Mouse (Mus musculus) lung, postnatal 0 days (tissue): ENCODE results near the gene Grhl3. TPM values are rescaled to one million over a fixed set of nuclear protein-coding genes. Genes with fewer than 3 reads are reported as not detected.

Experiments
- ATAC-seq: fragments of 200-750 bp; cut with Nextera tagmentation; 2 replicates; pipeline ENCODE4 v1.8.0; 2017; ENCODE audit warnings: moderate library complexity
- DNase-seq: peaks from one replicate; pipeline ENCODE4 v3.0.0-alpha.2; 2016; ENCODE audit warnings: low spot score
- H3K27ac ChIP-seq: fragments of 300-500 bp; sonication (generic); 2 replicates; pipeline ENCODE4 v1.5.1; 2014; ENCODE audit warnings: antibody characterized with exemption, mild to moderate bottlenecking, low read length, mixed read lengths
- H3K27me3 ChIP-seq: fragments of 300-500 bp; sonication (generic); replicated peaks from 2 replicates; pipeline ENCODE4 v1.6.1; 2014; ENCODE audit warnings: low read length, mixed read lengths; ENCODE audit not compliant: insufficient read depth
- H3K36me3 ChIP-seq: fragments of 300-500 bp; sonication (generic); 2 replicates; pipeline ENCODE4 v1.6.1; 2014; ENCODE audit warnings: low read length, mixed read lengths; ENCODE audit not compliant: insufficient read depth
- H3K4me1 ChIP-seq: fragments of 300-500 bp; sonication (generic); 2 replicates; pipeline ENCODE4 v1.6.1; 2014; ENCODE audit warnings: antibody characterized with exemption, low read depth, low read length, mixed read lengths; ENCODE audit not compliant: insufficient read depth
- H3K4me2 ChIP-seq: fragments of 300-500 bp; sonication (generic); replicated peaks from 2 replicates; pipeline ENCODE4 v1.6.1; 2014; ENCODE audit warnings: low read depth, mild to moderate bottlenecking, low read length, moderate library complexity, mixed read lengths
- H3K4me3 ChIP-seq: fragments of 300-500 bp; sonication (generic); 2 replicates; pipeline ENCODE4 v1.5.1; 2014; ENCODE audit warnings: low read depth, low read length
- H3K9ac ChIP-seq: fragments of 300-500 bp; sonication (generic); replicated peaks from 2 replicates; pipeline ENCODE4 v1.6.1; 2014; ENCODE audit warnings: low read depth, mild to moderate bottlenecking
- H3K9me3 ChIP-seq: fragments of 300-500 bp; sonication (generic); 2 replicates; pipeline ENCODE4 v1.6.1; 2016; ENCODE audit warnings: low read length, mixed read lengths
- CTCF ChIP-seq: IDR thresholded peaks from 2 replicates; pipeline ENCODE4 v1.5.1; 2016; ENCODE audit warnings: antibody characterized with exemption, mild to moderate bottlenecking
- EP300 ChIP-seq: IDR thresholded peaks from 2 replicates; pipeline ENCODE4 v1.6.1; 2016; ENCODE audit warnings: antibody characterized with exemption, mild to moderate bottlenecking, control low read depth
- WGBS: fragments of 180-500 bp; shearing (Covaris S2); extraction: QIAGEN DNeasy Blood & Tissue Kit; methylation state at CpG from one replicate; pipeline ENCODE4 v1.1.7; 2014; 5-methylcytosine and 5-hydroxymethylcytosine counted together
- polyA plus RNA-seq: library from polyadenylated mRNA; unstranded; fragments of >200 nt; fragmentation: Nextera tagmentation; extraction: Ambion mirVana; gene quantifications from 2 replicates; pipeline ENCODE4 v1.2.1, GENCODE M21; 2015

Grhl3 gene
- polyA plus RNA-seq, 1 experiment from 2014 or later: 1.5 TPM

DNA sequence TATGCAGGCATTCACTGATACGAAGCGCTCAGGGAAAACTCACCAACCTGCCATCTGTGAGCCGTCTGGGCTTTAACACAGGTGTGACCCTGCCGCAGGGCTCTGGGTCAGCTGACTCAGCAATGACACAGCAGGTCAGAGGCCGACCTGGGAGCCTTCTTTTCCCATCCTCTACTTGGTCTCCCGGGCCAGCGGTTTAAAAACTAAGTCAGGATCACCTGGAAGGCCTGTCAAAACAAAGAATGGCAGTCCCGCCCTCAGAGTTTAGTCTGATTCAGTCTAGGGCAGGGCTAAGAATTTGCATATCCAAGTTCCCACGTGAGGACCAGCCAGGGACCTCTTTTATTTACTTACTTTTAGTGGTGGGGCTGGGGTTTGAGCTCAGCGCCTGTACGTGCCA lies 4.2 kb downstream of the Grhl3 start:
- 6% methylated on average over 11 of the region's 11 CpGs for WGBS
- Histone ChIP-seq H3K36me3 (no peaks in the 10 kb centered on the region), H3K9me3 (no peaks in the 10 kb centered on the region), H3K27ac (no peak overlapping the region), H3K9ac (no peak overlapping the region), H3K4me1 (peaks cover 22% of the 10 kb centered on the region), H3K27me3 (peaks cover 23% of the 10 kb centered on the region; the same call in 1 of the 2 replicates), H3K4me3 (no peak overlapping the region), H3K4me2 (peak overlapping the region; percentile 50; the same call in 1 of the 2 replicates)
- TF ChIP-seq CTCF: no peak
- TF ChIP-seq EP300: no peak
- ATAC-seq (no peak), DNase-seq (peak; percentile 52)

DNA sequence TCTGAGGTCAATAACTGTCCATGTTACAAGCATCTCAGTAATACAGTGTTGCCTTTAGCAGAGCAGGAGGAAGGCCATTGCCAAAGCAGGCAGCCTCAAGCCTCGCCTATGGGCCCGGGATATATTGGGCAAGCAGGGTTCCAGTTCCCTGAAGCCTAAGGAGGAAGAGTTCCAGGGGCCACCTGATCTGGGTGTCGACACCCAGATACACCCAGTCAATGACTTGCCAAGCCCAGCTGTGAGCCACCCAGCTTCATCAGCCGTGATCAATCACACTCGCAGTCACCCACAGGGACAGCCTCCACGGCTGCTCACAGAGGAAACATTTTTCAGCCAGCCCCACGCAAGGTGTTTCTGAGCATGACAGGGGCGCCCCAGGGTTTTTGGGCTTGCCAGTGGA lies 5.9 kb downstream of the Grhl3 start:
- no peaks in the 10 kb centered on the region for H3K36me3 ChIP-seq
- H3K4me2 ChIP-seq: no peak overlapping the region
- no peak overlapping the region for H3K9ac ChIP-seq
- no peak overlapping the region for H3K4me3 ChIP-seq
- DNase-seq (no peak), ATAC-seq (no peak)
- TF ChIP-seq EP300 (no peak), CTCF (no peak)
- peaks cover 15% of the 10 kb centered on the region for H3K4me1 ChIP-seq
- no peak overlapping the region for H3K27ac ChIP-seq
- 64% methylated on average over 8 of the region's 8 CpGs for WGBS
- H3K9me3 ChIP-seq: no peaks in the 10 kb centered on the region
- 0 out of 2 replicates have a peak, but pooled peaks cover 16% of the 10 kb centered on the region for H3K27me3 ChIP-seq

DNA sequence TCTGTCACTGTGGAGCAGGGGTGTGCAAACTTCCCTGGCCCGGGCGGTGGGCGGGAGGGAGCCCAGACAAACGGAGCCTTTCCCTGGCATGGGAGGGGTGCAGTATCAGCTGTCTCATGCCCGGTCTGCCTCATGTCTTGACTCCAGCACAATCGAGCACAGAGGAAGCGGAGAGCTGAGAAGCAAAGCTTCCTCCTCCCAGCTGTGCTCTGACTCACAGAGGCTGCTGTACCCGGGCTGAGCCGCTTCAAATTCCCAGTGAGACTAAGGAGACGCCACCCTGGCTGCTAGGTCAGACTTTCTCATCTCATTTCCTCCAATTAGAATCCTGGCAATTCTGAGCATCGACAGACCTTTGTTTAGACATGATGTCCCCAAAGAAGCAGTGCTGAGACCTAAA lies 6.4 kb downstream of the Grhl3 start:
- Histone ChIP-seq H3K4me2 (no peak overlapping the region), H3K9me3 (no peaks in the 10 kb centered on the region), H3K36me3 (no peaks in the 10 kb centered on the region), H3K4me1 (peaks cover 15% of the 10 kb centered on the region), H3K4me3 (no peak overlapping the region), H3K27ac (no peak overlapping the region), H3K27me3 (0 out of 2 replicates have a peak, but pooled peaks cover 12% of the 10 kb centered on the region), H3K9ac (no peak overlapping the region)
- WGBS: 39% methylated on average over 11 of the region's 11 CpGs
- TF ChIP-seq EP300: no peak
- no peak for TF ChIP-seq CTCF
- no peak for ATAC-seq
- no peak for DNase-seq

DNA sequence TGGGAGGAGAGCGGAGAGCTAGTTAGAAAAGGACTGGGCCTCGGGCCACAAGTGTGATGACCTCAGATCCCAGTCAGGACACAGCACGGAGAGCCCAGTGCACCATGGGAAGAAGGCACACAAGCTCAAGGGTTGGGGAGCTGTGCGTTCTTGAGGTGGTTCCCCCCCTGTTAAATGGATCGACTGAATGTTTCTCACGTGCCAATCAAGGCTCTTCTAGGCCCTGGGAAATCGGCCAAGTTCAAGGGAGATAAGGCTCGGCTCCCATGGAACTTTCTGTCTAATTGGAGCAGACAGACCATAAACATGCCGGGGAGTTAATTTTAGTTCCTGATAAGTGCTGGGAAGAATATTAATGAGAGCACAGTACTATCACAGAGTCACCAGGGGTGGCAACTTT lies 8.0 kb downstream of the Grhl3 start:
- 16% methylated on average over 9 of the region's 9 CpGs for WGBS
- Histone ChIP-seq H3K4me2 (no peak overlapping the region), H3K27me3 (0 out of 2 replicates have a peak, but pooled peaks cover 4% of the 10 kb centered on the region), H3K9ac (no peak overlapping the region), H3K27ac (no peak overlapping the region), H3K4me3 (no peak overlapping the region), H3K36me3 (no peaks in the 10 kb centered on the region), H3K9me3 (no peaks in the 10 kb centered on the region), H3K4me1 (peaks cover 8% of the 10 kb centered on the region)
- TF ChIP-seq CTCF (no peak), EP300 (no peak)
- DNase-seq (peak; percentile 72), ATAC-seq (peak; percentile 65)

DNA sequence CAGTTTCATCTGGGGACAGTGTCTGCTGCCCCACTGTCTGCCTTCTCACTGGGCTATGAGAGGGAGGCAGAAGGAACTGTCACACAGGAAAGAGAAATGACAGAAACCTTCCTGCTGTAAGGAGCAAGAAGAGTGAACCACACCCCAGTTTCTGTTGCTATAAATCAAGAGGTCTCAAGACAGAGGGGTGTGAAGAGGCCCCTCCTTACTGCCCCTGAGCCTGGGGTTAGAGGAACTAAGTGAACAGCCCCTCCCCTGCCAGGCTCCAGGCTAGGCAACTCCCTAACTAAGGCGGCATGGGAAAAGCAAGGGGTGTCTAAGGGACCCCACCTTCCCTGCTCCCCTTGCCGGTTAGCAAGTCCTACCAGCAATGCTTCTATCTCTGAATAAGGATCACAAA lies 9.6 kb downstream of the Grhl3 start:
- Histone ChIP-seq H3K9me3 (no peaks in the 10 kb centered on the region), H3K4me1 (peaks cover 3% of the 10 kb centered on the region; the same call in 1 of the 2 replicates), H3K9ac (no peak overlapping the region), H3K4me2 (no peak overlapping the region), H3K36me3 (no peaks in the 10 kb centered on the region), H3K4me3 (no peak overlapping the region), H3K27me3 (no peaks in the 10 kb centered on the region), H3K27ac (no peak overlapping the region)
- DNase-seq: no peak
- 23% methylated on average over 2 of the region's 2 CpGs for WGBS
- no peak for TF ChIP-seq EP300
- TF ChIP-seq CTCF: no peak
- ATAC-seq: no peak

DNA sequence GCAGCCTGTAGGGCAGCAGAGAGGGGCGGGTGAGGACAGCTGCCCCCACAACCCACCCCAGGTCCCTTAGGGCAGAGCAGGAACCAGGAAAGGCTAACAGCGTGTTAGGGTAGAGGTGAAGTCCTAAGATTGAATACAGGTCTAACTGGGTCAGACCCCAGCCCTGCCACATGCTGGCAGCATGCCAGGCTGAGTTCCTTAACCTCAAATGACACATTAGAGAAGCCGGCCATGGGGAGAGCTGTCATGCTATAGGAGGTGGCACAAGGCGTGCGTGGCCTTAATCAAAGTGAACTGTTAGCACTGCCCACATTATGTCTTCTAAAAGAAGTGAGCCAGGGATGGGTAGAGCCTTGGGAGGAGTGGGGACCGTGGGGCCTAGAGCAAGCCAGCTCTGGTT lies 24.1 kb downstream of the Grhl3 start:
- no peak for TF ChIP-seq CTCF
- peaks cover 17% of the 10 kb centered on the region for H3K4me1 ChIP-seq
- ATAC-seq: no peak

DNA sequence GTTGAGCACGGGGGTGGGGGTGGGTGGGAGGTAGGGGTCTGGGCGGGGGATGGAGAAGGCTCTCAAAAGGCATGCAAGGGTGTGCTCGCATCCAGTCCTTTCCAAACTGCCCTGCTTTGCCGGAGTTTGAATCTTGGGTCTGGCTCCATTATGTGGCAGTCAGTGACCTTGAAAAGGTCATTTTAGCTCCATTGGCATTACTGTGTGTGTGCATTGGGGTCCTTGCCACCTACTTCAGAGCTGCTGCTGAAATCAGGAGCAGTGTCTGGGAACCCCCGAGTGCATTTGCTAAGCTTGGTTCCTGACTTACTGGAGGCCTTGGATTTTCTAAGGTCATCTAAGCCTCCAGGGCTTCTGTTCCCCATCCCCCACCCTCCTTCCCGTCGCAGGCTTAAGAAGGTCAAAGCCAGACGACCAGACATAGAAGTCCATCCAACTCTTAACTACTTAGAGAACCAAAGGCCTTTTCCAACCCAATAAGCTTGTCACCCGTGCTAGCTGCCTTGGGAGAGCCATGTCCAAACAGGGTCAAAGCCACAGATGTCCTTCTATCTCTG lies 24.8 kb downstream of the Grhl3 start:
- Histone ChIP-seq H3K4me1 (peaks cover 17% of the 10 kb centered on the region), H3K9me3 (no peaks in the 10 kb centered on the region), H3K36me3 (no peaks in the 10 kb centered on the region), H3K4me2 (no peak overlapping the region), H3K9ac (no peak overlapping the region), H3K4me3 (no peak overlapping the region), H3K27ac (no peak overlapping the region), H3K27me3 (no peaks in the 10 kb centered on the region)
- DNase-seq: no peak
- TF ChIP-seq CTCF (no peak), EP300 (no peak)
- no peak for ATAC-seq
- WGBS: 41% methylated on average over 9 of the region's 9 CpGs

More for the DNA sequence above, 24.1 kb downstream of the Grhl3 start:
- no peak overlapping the region for H3K27ac ChIP-seq
- H3K36me3 ChIP-seq: no peaks in the 10 kb centered on the region
- H3K4me2 ChIP-seq: no peak overlapping the region
- 54% methylated on average over 6 of the region's 6 CpGs for WGBS
- H3K4me3 ChIP-seq: no peak overlapping the region
- DNase-seq: no peak
- H3K27me3 ChIP-seq: no peaks in the 10 kb centered on the region
- H3K9ac ChIP-seq: no peak overlapping the region
- no peaks in the 10 kb centered on the region for H3K9me3 ChIP-seq
